Mouse (Mus musculus): ENCODE measurements around the gene Ipp. TPM values are rescaled to one million over a fixed set of nuclear protein-coding genes. Genes with fewer than 3 reads are reported as not detected.

Gene Ipp
- total and polyA plus RNA-seq, 3 experiments, result 8.4 to 8.8 TPM; not detected in 1

DNA sequence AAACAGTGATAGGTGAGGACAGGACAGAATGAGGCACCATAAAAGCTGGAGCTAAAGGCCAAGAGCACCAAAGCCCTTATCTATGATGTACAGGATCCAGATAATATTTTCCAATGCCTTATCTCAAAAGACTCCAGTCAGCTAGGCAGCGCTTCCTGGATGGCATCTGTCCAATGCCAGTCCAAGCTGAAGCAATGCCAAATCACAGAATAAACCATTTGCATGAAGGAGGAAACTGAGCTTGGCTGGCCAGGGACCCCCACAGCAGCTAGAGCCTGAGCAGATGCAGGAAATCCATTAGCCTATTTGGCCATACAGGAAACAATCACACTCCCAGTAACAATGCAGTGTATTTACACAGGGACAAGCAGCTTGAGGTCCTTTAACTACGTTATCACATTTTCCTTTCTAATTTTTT lies 16.2 kb upstream of the Ipp start (continued):
- TF ChIP-seq POLR2AphosphoS2 (IDR thresholded peaks at IDR 0.05; ENCODE audit: low read length) (no peak), UBTF (IDR thresholded peaks at IDR 0.05; ENCODE audit: borderline replicate concordance, insufficient read depth, low read depth, low read length) (no peak), MYC (IDR thresholded peaks at IDR 0.05; ENCODE audit: low read depth, low read length) (no peak), SIN3A (IDR thresholded peaks at IDR 0.05; ENCODE audit: low read length) (peak; percentile 44), MAFK (IDR thresholded peaks at IDR 0.05; ENCODE audit: borderline replicate concordance, low read depth, low read length) (peak; percentile 38; the same call in 1 of the 2 replicates), KAT2A (conservative IDR thresholded peaks at IDR 0.05; ENCODE audit: low read depth, low read length) (no peak), TAL1 (IDR thresholded peaks at IDR 0.05; ENCODE audit: low read length) (peak; percentile 70), BHLHE40 (IDR thresholded peaks at IDR 0.05; ENCODE audit: borderline replicate concordance, low read depth, low read length) (0 out of 2 replicates have a peak, but pooled peaks have one; percentile 19), MXI1 (IDR thresholded peaks at IDR 0.05; ENCODE audit: low read depth, low read length) (no peak), ZC3H11A (IDR thresholded peaks at IDR 0.05; ENCODE audit: low read depth, low read length) (no peak)

- Histone ChIP-seq H3K9ac (ENCODE audit: control insufficient read depth, low read depth, low read length, poor library complexity, severe bottlenecking) (no peak overlapping the region), H3K27me3 (ENCODE audit: control insufficient read depth in 1 of 2, insufficient read depth in 2 of 2, low read length in 2 of 2) (no peaks in the 10 kb centered on the region), H3K9me3 (replicated peaks; ENCODE audit: insufficient read depth, low read length) (no peaks in the 10 kb centered on the region), H3K27ac (ENCODE audit: control insufficient read depth, low read depth, low read length) (no peak overlapping the region), H3K4me1 (ENCODE audit: control insufficient read depth in 1 of 2, insufficient read depth in 2 of 2, low read length in 2 of 2) (peaks cover 5 to 12% of the 10 kb centered on the region in 2 experiments), H3K4me3 (ENCODE audit: control insufficient read depth in 1 of 2, insufficient read depth in 1 of 2, low read depth in 2 of 2, low read length in 2 of 2) (no peak overlapping the region), H3K79me2 (ENCODE audit: control insufficient read depth, insufficient read depth, low read length, poor library complexity) (no peaks in the 10 kb centered on the region), H3K36me3 (ENCODE audit: control insufficient read depth in 1 of 2, insufficient read depth in 2 of 2, low read length in 2 of 2) (peaks cover 0 to 20% of the 10 kb centered on the region in 2 experiments; a peak in 2 of 4 replicates)
- no peak for TF ChIP-seq E2F4 (IDR thresholded peaks at IDR 0.05; ENCODE audit: borderline replicate concordance, low read depth, low read length)
- no peak for TF ChIP-seq MAX (IDR thresholded peaks at IDR 0.05; ENCODE audit: low read length)
- TF ChIP-seq NELFE (IDR thresholded peaks at IDR 0.05; ENCODE audit: low read depth, low read length), result no peak
- no peak for TF ChIP-seq TBP (IDR thresholded peaks at IDR 0.05; ENCODE audit: low read depth, low read length)
- no peak for TF ChIP-seq ZNF384 (IDR thresholded peaks at IDR 0.05; ENCODE audit: low read depth, low read length)
- TF ChIP-seq ZC3H11A (IDR thresholded peaks at IDR 0.05; ENCODE audit: low read depth, low read length), result no peak
- no peak for TF ChIP-seq CHD2 (IDR thresholded peaks at IDR 0.05; ENCODE audit: low read length)
- no peak for TF ChIP-seq BHLHE40 (IDR thresholded peaks at IDR 0.05; ENCODE audit: borderline replicate concordance, low read depth, low read length)
- no peak for TF ChIP-seq POLR2A (IDR thresholded peaks at IDR 0.05; ENCODE audit: control insufficient read depth in 1 of 2, insufficient read depth in 1 of 2, low read depth in 1 of 2, low read length in 2 of 2, poor library complexity in 1 of 2)
- no peak for TF ChIP-seq POLR2AphosphoS5 (IDR thresholded peaks at IDR 0.05; ENCODE audit: borderline replicate concordance, low read depth, low read length)
- TF ChIP-seq MAZ (IDR thresholded peaks at IDR 0.05; ENCODE audit: low read depth, low read length), result no peak
- no peak for TF ChIP-seq MYC (IDR thresholded peaks at IDR 0.05; ENCODE audit: low read depth, low read length)
- no peak for DNase-seq (ENCODE audit: low read depth, low spot score)
These were observed 15.5 kb upstream of the Ipp start for GRCm38 (mm10) chr4:116491886-116492285.

DNA sequence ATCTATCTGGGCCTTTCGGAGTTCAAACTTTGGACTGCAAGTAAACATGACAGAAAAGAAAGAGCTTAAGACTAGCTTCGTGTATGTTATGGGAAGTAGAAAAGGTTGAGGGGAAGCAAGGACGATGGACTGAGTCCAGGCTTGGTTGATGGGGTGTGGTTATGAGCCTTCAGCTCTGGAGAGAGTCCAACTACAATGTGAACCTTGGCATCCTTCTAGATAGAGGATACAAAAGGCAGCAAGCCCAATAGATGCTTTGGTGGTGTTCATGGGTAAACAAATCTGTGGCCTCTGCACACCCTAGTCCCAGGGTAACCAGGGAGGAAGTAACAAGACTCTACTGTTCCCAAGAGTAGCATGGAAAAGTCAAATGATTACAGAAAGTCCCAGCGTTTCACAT lies 14.9 kb upstream of the Ipp start:
- TF ChIP-seq POLR2AphosphoS2 (IDR thresholded peaks at IDR 0.05; ENCODE audit: low read length), result no peak
- TF ChIP-seq JUND (IDR thresholded peaks at IDR 0.05; ENCODE audit: low read depth, low read length), result no peak
- TF ChIP-seq RCOR1 (IDR thresholded peaks at IDR 0.05; ENCODE audit: low read depth, low read length), result no peak
- TF ChIP-seq TCF12 (IDR thresholded peaks at IDR 0.05; ENCODE audit: low read depth, low read length), result no peak
- no peak for TF ChIP-seq CHD1 (IDR thresholded peaks at IDR 0.05; ENCODE audit: low read depth, low read length)
- TF ChIP-seq MEF2A (IDR thresholded peaks at IDR 0.05; ENCODE audit: extremely low read depth, insufficient replicate concordance, low read depth, low read length, poor library complexity, severe bottlenecking), result no peak
- TF ChIP-seq SIN3A (IDR thresholded peaks at IDR 0.05; ENCODE audit: low read length), result no peak
- TF ChIP-seq GATA1 (IDR thresholded peaks at IDR 0.05; ENCODE audit: low read depth, low read length), result no peak
- TF ChIP-seq ZMIZ1 (IDR thresholded peaks at IDR 0.05; ENCODE audit: low read depth, low read length), result no peak
- no peak for TF ChIP-seq ZC3H11A (IDR thresholded peaks at IDR 0.05; ENCODE audit: low read depth, low read length)
- no peak for TF ChIP-seq USF1 (IDR thresholded peaks at IDR 0.05; ENCODE audit: low read depth, low read length)
- no peak for TF ChIP-seq MYC (IDR thresholded peaks at IDR 0.05; ENCODE audit: low read depth, low read length)
- TF ChIP-seq E2F4 (IDR thresholded peaks at IDR 0.05; ENCODE audit: borderline replicate concordance, low read depth, low read length), result no peak
- no peak for TF ChIP-seq ZNF384 (IDR thresholded peaks at IDR 0.05; ENCODE audit: low read depth, low read length)
- no peak for TF ChIP-seq BHLHE40 (IDR thresholded peaks at IDR 0.05; ENCODE audit: borderline replicate concordance, low read depth, low read length)
- no peak for TF ChIP-seq MAFK (IDR thresholded peaks at IDR 0.05; ENCODE audit: borderline replicate concordance, low read depth, low read length)
- TF ChIP-seq TAL1 (IDR thresholded peaks at IDR 0.05; ENCODE audit: low read length), result no peak
- no peak for TF ChIP-seq EP300 (IDR thresholded peaks at IDR 0.05; ENCODE audit: low read depth in 1 of 2, low read length in 2 of 2)
- TF ChIP-seq CHD2 (IDR thresholded peaks at IDR 0.05; ENCODE audit: low read length), result no peak
- DNase-seq (ENCODE audit: low read depth, low spot score), result peak; percentile 54
- no peaks in the 10 kb centered on the region for H3K27me3 ChIP-seq (ENCODE audit: control insufficient read depth in 1 of 2, insufficient read depth in 2 of 2, low read length in 2 of 2)
- H3K27ac ChIP-seq (ENCODE audit: control insufficient read depth, low read depth, low read length), result no peak overlapping the region
- no peak overlapping the region for H3K4me3 ChIP-seq (ENCODE audit: control insufficient read depth in 1 of 2, insufficient read depth in 1 of 2, low read depth in 2 of 2, low read length in 2 of 2)
- H3K36me3 ChIP-seq (ENCODE audit: control insufficient read depth in 1 of 2, insufficient read depth in 2 of 2, low read length in 2 of 2), result peaks cover 0 to 20% of the 10 kb centered on the region in 2 experiments; a peak in 2 of 4 replicates
- peaks cover 5 to 12% of the 10 kb centered on the region in 2 experiments for H3K4me1 ChIP-seq (ENCODE audit: control insufficient read depth in 1 of 2, insufficient read depth in 2 of 2, low read length in 2 of 2)
- no peaks in the 10 kb centered on the region for H3K9me3 ChIP-seq (replicated peaks; ENCODE audit: insufficient read depth, low read length)
- H3K79me2 ChIP-seq (ENCODE audit: control insufficient read depth, insufficient read depth, low read length, poor library complexity), result no peaks in the 10 kb centered on the region
- H3K9ac ChIP-seq (ENCODE audit: control insufficient read depth, low read depth, low read length, poor library complexity, severe bottlenecking), result no peak overlapping the region
